Mouse (Mus musculus) embryonic fibroblast, embryonic 13.5 days (primary cell): ENCODE measurements around the gene Robo2.

ENCODE experiments used
- CTCF ChIP-seq: IDR thresholded peaks from 2 replicates; pipeline ENCODE4 v1.5.1; 2011; ENCODE audit warnings: mild to moderate bottlenecking, control low read depth, low read length, moderate library complexity, borderline replicate concordance; ENCODE audit not compliant: insufficient read depth
- POLR2A ChIP-seq: IDR thresholded peaks from 2 replicates; pipeline ENCODE4 v1.6.1; 2011; ENCODE audit warnings: low read depth, mild to moderate bottlenecking, control low read depth, low read length, moderate library complexity

GRCm38 (mm10) chr16:74412471-74413291 is 1.1 kb upstream of the Robo2 start:
- TF ChIP-seq CTCF = no peak
- TF ChIP-seq POLR2A = no peak; the same call in 1 of the 2 replicates
